Mouse (Mus musculus) retina, postnatal 1 day (tissue): Measurements from ENCODE around the gene Epn2.

ENCODE experiments used
- DNase-seq: peaks from one replicate; pipeline ENCODE4 v3.0.0-alpha.2; 2012

The Epn2 gene

DNA sequence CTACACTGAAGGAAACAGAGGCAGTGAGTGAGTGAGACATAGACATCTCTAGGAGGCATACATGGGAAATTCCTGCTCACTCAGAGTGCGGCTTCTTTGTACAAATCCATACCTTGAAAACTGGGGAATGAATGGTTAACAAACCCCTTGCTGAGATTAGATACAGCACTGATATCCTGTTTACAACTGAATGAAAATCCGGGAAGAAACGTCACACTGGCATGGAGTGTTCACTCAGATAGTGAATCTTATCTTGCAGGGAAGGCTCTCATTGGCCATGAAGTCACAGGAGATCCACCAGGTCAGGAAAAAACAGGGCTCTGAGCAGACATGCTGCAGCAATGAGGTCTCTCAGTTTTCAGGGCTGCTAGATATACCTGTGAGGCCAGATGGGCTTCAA is 42.5 kb downstream of the Epn2 start:
- DNase-seq: no peak

DNA sequence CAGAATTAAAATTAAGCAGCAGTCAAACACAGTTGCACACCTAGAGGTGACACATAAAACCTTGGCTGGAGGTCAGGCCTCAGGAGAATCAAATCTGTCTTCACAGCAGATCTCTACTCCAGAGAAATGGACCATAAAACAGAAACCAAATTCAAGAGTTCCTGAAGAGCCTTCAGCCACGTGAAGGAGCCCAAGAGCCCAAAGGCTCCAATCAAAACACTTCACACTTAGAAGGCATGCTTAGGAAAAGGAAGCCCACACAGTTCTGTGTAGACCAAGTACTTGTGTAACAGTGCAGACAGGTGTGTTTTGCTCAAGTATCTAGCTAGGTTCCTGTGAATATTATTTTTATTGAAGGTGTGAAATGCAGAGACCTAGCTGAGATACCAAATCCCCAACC is 44.0 kb downstream of the Epn2 start:
- no peak for DNase-seq

DNA sequence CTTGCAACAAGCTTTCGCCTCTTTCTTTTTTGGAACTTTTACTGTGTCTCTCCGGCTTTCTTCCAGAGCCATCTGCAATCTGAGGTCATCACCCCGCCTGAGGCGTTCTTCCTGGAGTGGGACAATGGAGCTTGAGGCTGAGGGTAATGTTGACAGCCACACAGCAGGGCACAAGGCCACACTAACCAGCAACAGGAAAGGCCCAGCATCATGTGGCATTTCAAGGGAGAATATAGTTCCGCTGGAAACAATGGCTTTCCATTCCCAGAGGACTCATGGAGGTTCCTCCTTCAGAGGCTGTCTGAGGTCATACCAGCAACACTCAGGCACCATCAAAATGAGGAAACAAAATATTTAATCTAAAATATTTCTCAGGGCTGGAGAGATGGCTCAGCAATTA is 45.9 kb downstream of the Epn2 start:
- no peak for DNase-seq

DNA sequence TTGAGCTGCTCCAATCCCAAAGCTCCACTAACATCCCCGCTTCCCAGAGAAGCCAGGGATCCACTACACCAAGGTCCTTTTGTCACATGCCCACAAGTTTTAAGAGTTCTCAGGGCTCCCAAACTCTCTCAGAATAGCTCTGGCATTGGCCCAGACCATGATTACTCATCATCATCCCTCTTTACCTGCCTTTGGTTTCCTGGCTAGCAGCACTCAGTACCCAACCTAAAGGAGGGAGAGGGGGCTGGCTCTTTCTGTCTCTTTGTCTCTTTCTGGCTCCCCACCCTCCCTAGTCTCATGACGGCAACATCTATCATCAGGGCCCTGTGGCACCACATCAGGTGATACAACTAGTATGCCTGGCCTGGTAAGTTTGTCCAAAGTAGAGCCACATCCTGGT is 46.7 kb downstream of the Epn2 start:
- DNase-seq: no peak

DNA sequence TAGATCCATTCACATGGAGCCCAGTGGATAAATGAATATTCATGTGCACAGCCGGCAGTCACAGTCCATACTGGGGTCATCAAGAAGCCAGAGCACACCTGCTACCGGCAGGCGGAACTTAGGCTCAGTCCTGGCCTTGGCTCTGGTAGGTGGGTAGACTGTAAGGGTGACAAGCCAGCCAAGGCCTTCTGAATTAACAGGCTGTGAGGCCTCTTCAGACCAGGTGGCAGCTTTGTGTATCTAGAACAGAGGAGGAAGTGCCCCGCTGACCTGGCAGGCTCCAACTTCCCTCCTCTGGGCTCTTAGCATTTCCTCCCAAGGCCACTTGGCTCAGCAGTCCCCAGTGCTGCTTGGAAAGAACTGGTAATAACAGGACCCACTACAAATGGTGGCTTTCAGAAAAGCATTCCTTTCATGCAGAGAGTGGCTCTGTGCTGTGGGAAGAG is 50.2 kb downstream of the Epn2 start:
- no peak for DNase-seq

DNA sequence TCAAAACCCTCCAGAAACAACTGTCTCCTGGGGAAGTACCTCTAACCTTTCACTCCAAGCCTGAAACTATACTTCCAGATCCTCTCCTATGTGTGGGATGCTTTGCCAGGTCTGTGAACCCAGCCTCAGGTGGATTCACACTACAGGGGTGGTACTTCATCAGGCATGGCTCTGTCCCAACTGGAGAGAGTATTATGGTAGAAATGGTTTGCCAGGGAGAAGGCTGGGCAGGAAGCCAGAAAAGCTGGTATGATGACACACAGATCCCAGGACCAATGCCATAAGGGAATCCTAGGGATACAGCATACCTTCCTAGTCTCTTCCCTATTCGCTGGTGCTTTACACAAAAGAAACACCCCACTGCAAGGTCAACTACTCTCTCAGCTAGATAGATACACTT is 52.6 kb downstream of the Epn2 start:
- no peak for DNase-seq

DNA sequence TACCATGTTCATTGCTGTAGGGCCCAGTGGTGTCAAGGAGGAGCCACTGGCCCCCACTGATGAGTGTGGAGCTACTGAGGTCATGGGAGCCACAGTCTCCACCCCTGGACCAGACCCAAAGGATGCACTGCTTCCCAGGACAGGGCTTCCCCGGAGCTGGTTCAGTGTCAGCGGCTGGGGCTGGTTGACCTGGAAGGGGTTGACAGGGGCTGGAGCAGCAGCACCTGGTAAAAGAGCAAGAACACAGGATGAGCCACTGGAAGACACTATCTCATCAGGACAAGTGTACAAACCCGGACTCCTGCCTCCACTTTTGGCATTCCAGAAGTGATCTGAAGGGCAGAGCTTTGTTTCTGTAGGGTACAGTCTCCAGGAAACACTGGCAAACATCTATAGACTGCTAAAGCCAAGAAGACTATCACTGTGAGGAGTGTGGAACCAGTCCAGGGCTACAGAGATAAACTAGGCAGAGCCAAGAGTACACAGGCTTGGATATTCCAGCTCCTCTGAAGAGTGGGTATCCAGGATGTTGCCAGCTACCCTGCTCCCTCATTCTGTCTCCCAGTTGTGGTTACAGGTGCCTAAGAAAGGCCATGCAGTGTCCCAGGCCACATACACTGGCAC is 59.9 kb downstream of the Epn2 start:
- DNase-seq: no peak

DNA sequence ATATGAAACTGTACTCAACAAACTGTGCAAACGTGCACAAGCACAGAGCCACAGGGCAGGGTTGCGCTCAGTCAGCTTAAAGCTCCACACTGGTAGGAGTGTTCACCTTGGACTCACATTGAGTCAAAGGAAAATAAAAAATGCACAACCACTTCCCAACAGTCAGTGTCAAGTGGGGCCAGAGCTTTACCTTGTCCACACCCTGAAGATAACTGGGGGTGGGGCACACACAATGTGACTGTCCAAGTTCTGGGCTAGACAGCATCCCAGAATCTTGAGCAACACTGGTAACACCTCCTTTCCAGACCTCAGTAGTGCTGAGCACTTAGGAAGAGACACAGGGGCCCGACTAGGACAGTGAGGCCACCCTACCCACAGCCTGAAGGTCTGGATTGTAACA is 60.6 kb downstream of the Epn2 start:
- DNase-seq: no peak

DNA sequence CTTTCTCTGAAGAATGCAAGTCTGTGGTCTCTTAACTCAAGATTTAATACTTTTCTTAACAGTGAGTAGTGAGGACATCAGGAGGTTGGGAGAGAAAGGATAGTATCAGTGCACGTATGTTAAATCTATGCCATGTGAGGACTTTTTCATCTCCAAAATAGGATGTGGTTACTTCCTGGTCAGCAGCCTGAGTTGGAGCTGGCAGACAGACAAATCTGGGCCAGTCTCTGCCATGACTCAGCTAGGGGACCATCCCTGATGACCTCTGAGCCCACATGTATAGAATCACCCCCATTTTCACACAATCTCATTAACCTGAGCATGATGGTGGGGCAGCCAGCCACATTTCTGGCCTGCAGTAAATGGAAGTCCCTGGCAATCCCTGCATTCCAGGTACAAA is 61.5 kb downstream of the Epn2 start:
- DNase-seq: no peak

DNA sequence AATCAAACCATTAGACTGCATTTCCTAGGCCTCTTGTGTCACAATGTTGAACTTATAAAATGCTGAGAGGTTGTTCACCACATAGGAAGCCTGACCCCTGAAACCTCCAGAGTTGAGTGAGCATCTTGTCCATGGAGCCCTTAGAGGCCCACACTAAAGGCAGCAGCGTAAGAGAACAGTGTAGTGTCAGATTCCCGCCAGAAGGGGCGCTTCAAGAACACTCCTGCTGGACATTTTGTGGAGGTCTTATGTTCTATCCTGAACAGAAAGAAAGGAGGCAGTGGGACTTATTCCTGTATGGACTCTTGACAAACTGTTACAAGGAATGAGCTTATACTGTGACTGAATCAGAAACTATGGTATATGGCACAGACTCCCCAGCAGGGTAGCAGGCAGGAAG is 64.5 kb downstream of the Epn2 start:
- peak; percentile 65 for DNase-seq

DNA sequence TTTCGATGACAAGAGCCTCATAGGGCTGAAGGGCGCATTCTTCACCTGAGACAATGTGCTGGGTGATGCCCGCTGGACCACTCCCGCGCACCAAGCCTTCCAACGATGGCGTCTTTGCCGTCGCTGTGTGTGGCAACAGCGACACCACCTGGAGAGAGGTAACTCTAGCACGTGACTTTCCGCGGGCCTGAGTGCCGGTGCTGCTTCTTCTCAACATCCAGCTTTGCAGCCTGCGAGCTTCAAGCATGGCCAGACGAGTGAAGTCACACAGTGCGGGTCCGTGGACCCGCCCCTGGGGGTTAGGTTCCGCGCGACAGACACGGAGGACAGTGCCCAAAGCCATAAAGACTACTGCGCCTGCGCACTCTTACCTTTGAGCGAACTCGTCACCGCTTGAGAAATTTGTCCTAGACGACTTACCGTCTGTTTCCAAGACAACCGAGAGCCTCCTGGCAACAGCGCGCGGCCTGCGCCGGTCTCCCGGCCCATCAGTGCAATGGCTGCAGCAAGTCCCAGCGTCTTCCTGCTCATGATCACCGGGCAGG is 74.7 kb downstream of the Epn2 start, which contains the start of gene B9d1:
Gene B9d1 (plus strand): TSS at position 432 of the 545 bp plus-strand sequence.
- peak; percentile 99 for DNase-seq

DNA sequence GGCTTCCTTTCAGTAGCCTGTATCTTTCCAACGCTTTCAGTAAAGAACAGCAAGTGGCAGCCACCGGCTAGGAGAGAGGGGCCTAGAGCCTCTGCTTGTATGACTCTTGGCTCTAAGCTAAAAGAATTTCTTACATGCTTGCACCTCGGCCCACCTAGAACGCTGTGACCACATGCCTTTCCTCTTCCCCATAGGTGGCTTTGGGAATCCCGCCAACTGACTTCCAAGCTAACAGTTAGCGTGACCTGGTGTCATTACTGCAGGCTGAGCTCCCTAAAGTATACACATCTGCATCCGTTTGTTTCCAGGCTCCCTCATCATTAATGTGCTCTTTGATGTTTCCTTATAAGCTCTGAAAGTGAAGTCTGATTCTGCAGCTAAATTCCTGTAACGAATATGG is 75.6 kb downstream of the Epn2 start:
- no peak for DNase-seq

DNA sequence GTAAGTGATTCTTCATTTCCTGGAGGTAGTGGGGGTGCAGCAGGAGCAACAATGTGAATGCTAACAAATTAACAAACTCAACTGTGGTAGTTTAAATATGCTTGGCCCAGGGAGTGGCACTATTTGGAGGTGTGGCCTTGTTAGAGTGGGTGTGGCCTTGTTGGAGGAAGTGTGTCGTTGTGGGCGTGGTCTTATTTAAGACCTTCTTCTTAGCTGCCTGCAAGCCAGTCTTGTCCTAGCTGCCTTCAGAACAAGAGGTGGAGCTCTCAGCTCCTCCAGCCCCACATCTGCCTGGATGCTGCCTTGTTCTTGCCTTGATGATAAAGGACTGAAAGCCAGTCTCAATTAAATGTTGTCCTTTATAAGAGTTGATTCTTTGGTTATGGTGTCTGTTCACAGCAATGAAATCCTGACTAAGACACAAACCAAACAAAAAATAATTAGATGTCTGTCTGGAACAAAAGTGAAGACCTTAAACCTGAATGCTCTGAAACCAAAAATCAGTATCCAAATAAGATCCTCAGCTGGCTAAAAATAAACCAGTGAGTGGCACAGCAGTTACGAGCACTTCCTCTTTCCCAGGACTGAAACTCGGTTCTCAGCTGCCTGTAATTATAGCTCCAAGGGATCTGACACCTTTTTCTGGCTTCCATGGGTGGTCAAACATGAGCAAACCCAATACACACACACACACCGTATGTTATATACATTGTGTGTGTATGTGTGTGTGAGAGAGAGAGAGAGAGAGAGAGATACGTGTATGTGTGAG is 80.6 kb downstream of the Epn2 start:
- no peak for DNase-seq

DNA sequence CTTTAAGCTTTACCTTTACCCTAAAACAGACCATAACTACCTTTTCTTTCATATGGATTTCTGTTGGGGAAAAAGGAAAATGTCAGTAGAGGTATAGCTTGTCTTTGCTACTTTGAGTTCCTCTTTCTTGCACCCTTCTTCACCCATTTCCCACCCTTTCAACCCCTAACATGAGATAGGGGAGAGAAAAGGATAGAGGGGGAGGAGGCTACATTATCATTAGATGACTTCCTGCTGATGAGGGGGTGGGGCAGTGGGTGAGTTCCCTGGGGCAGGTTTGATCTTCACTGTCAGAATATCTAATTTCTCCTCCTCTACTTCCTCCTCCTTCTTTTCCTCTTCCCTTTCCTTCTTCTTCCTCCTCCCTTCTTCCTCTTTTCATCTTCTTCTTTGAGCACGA is 82.0 kb downstream of the Epn2 start:
- no peak for DNase-seq

DNA sequence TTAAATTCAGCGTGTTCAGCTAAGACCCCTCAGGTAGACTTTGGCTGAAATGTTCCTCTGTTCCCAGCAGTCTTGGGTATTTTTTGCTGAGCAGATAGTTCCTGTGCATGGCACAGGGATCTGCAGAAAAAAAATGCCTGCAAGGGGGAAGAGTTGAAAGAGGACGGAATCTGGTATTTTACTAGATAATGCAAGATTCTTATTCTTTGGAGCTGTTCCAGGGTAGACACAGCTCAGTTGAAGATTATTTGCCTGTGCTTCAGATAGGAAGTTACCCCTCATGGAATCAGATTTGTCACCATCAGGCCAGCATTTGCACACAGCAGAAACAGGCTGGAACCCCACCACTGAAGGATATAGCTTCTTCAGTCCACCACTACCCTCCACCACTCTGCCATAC is 84.0 kb downstream of the Epn2 start:
- no peak for DNase-seq

DNA sequence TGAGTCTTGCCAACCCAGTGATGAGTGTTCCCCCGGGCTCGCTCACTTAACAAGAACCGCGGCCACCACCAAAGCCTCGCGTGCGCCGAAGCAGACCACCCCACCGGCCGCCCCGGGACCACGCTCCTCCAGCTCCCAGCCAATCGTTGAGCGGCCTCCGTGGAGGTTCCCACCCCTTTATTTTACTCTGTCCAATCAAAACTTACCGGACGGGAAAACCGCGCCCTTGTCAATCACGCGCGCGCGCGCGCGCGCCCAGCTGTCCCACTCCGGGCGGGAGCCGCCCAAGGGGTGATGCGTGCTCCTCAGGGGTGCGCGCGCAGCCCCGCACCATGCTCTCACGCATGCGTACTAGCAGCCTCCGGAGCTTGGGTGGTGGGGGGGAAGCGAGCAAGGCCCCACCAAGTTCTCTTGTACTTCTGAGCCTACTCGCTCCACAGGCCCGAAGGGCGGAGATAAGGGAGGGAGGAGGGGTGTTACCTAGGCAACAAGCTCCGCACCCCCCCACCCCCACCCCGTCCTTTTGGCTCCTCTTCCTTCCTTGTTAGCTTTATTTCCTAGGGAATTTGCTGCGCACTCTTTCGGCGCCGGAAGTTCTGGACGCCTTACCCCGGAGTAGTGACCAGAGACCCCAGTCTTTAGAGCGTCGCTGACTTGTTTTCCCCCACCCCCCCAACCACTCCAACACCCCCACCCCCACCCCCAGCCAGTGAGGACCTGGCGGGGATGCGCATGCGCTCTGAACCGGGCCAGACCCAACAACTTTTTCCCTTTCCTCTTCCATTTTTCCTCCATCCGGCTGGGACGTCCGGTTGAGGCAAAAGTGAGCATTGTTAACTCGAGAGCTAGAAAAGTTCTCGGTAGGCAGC is 85.1 kb downstream of the Epn2 start, which contains the start of gene Mapk7:
Gene Mapk7 (minus strand): TSS at position 278 of the 869 bp plus-strand sequence.
- DNase-seq: peak; percentile 99

DNA sequence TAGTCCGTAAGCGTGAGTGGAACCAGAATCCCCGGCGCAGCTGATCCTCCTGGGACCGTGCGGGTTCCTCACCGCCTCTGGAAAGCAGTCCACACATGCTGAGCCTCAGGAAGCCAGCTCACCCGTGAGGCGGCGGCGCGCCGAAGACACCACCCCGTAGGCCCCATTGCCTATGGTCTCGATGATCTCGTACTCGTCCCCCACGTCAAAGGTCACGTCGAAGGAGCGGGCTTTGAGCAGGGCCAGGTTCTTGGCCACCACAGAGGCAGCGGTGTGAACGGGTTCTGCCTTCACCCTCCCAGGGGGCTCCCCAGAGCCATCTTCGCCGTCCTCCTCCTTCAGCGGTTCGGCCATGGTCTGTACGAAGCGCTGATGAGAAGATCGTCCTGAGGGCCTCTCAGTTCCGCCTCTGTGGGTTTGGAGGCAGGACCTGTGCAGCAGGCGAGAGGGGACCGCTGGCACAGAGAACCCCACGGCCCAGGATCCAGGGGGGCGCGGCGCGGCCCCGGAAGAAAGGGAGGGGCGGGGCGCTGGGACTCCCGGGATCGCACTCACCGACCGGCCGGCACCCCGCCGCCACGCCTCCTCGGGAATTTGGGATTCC is 85.9 kb downstream of the Epn2 start:
- no peak for DNase-seq

DNA sequence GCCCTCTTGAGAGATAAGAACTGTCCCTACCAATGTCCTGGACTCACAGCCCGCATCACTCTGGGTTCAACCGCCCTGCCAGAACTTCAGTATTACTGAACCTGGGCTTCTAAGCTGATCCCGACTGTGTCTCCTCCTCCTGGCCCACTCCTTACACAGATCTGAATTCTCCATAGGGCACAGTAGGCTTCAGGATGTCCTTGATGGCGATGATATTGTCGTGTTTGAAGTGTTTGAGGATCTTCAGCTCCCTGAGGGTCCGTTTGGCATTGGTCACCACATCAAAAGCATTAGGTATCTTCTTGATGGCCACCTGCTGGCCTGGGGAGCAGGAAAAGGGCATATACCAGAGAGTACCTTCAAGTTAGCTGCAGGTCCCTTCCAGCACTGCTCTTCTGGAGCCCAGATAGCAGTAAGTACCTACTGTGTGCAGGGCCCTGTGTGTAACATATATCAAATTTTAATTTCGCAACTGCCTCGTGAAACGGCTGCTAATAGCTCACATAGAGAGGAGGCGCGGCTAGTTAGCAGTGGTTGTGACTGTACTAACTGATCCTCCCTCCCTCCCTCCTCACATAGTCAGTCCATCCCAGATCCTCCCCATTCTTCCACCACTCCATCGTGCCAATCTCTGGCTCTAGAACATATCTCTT is 86.6 kb downstream of the Epn2 start:
- DNase-seq: no peak

DNA sequence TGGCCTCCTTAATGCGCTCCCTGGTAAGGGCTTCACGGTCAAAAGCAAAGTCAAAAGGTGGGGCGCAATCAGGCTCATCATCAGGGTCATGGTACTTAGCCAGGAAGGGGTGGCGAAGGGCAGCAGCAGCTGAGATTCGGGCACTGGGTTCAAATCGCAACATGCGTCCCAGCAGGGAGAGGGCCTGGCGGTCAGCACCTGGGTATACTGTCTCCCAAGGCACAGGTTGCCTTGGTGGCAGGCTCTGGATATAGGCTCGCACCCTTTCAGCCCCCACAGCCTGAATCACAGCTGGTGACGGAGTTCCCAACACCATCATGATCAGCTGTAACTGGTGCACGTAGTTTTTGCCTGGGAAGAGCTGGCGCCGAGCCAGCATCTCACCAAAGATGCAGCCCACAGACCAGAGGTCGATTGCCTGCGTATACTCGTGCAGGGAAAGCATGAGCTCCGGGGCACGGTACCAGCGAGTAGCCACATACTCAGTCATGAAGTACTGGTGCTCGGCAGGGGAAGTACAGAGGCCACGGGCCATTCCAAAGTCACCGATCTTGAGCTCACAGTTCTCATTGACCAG is 88.5 kb downstream of the Epn2 start:
- DNase-seq: no peak

DNA sequence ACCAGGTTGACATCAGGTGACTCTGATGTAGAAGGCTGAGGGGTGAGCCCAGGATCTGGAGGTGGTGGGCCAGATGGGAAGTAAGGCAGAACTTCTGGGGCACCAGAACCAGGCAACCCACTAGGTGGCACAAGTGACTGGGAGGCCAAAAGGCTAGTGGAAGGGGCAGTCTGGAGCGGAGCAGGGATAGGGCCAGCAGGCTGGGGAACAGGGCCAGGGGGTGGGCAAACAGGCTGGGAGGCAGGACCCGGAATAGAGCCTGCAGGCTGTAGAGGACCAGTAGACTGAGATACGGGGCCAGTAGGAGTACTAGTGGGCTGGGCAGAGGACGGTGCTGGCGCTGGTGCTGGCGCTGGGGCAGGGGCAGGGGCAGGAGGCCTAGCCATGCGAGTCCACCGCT is 89.6 kb downstream of the Epn2 start:
- no peak for DNase-seq

DNA sequence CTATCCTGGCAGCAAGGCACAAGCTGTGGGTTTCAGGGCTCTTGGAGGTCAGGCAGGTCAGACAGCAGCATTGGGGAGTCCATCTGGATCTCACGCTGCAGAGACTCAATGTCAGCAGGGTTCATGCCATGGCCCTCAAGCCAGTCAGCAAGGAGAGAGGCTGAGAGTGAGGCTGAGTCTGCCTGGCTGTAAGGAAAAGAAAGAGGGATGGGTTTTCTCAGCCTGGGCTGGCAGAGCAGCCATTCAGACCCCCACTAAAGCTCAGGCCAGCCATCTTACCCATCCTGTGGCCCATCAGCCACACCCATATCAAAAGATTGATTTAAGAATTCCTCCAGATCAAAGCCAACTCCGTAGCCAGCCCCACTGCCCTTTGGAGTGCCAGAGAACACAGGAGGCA is 90.4 kb downstream of the Epn2 start:
- DNase-seq: no peak

DNA sequence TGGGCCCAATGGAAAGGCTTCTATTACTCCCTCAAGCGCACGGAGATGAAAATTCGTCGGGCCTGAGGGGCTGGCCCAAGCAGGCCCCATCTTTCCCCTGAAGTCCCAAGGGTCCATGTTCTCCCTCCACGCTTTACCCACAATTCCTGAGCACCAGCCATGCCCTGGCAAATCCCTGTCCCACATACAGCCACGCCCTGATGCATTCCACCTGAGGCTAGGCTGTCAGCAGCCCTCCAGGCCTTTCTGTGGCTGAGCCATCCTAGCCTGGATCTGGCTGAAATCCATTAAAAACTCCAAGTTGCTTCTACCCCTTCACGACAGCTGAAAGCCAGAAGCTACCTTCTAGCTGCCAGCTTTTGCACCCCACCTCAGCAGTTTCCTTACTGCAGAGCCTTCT is 91.6 kb downstream of the Epn2 start:
- DNase-seq: no peak
